Mouse (Mus musculus): ENCODE measurements at regions not wholly inside any gene's neighbourhood (a gene's known extent, or its start where the extent isn't known, plus 50 kb on each side); places are given as distances from the start of the nearest gene placed in this dataset.

DNA sequence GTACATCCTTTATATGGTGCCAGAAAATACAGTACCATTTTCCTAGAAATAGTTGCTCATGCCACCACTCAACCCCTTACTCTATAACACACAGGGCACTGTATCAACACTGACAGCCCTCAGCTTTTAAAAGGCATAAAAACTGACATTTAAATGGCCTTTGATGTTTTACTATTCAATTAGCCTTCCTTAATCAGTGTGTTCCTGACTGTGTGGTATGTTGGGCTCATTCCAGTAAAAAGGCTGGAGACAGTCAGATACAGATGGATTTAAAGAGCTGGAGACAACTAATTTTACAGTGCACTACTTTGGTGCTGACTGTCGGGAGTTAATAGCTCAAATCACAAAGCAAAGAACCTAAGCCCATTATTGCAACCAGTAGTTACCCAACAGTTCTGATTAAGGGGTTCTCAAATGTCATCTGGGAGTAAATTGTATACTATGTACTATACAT lies 955.3 kb downstream of the Gm9008 start:
- no peaks in the 10 kb centered on the region for H3K36me3 ChIP-seq (ENCODE audit: control insufficient read depth, insufficient read depth, low read length, poor library complexity, severe bottlenecking)
- no peak overlapping the region for H3K27ac ChIP-seq (ENCODE audit: insufficient read depth, low read length)
- TF ChIP-seq POLR2A (IDR thresholded peaks at IDR 0.05; ENCODE audit: insufficient read depth, low read length) = no peak
- no peak for TF ChIP-seq CTCF (IDR thresholded peaks at IDR 0.05; ENCODE audit: low read depth, low read length)
- TF ChIP-seq EP300 (IDR thresholded peaks at IDR 0.05; ENCODE audit: insufficient read depth, low read depth, low read length) = no peak
- no peaks in the 10 kb centered on the region for H3K27me3 ChIP-seq (ENCODE audit: control insufficient read depth, insufficient read depth, low read length, poor library complexity, severe bottlenecking)
- no peak overlapping the region for H3K9ac ChIP-seq (ENCODE audit: low read depth, poor library complexity, severe bottlenecking)
- no peaks in the 10 kb centered on the region for H3K4me1 ChIP-seq (ENCODE audit: control insufficient read depth, insufficient read depth, low read length)
- no peak overlapping the region for H3K4me3 ChIP-seq (ENCODE audit: low read depth, low read length)
- no peaks in the 10 kb centered on the region for H3K9me3 ChIP-seq (replicated peaks; ENCODE audit: control insufficient read depth, insufficient read depth, low read length, poor library complexity, severe bottlenecking)

GRCm38 (mm10) chr6:75539703-75540102 lies 957.9 kb downstream of the Gm9008 start:
- H3K36me3 ChIP-seq (ENCODE audit: control insufficient read depth, insufficient read depth, low read length, poor library complexity, severe bottlenecking) = no peaks in the 10 kb centered on the region
- no peaks in the 10 kb centered on the region for H3K27me3 ChIP-seq (ENCODE audit: control insufficient read depth, insufficient read depth, low read length, poor library complexity, severe bottlenecking)
- H3K4me1 ChIP-seq (ENCODE audit: control insufficient read depth, insufficient read depth, low read length) = no peaks in the 10 kb centered on the region
- H3K9me3 ChIP-seq (replicated peaks; ENCODE audit: control insufficient read depth, insufficient read depth, low read length, poor library complexity, severe bottlenecking) = no peaks in the 10 kb centered on the region
- H3K27ac ChIP-seq (ENCODE audit: insufficient read depth, low read length) = no peak overlapping the region
- H3K9ac ChIP-seq (ENCODE audit: low read depth, poor library complexity, severe bottlenecking) = no peak overlapping the region
- H3K4me3 ChIP-seq (ENCODE audit: low read depth, low read length) = no peak overlapping the region
- TF ChIP-seq POLR2A (IDR thresholded peaks at IDR 0.05; ENCODE audit: insufficient read depth, low read length) (no peak), EP300 (IDR thresholded peaks at IDR 0.05; ENCODE audit: insufficient read depth, low read depth, low read length) (no peak), CTCF (IDR thresholded peaks at IDR 0.05; ENCODE audit: low read depth, low read length) (no peak)
